Mouse (Mus musculus) hindbrain, embryonic 10.5 days (tissue): ENCODE results near the gene Zic2. TPM values are rescaled to one million over a fixed set of nuclear protein-coding genes. Genes with fewer than 3 reads are reported as not detected.

Experiments
- DNase-seq: peaks from one replicate; pipeline ENCODE4 v3.0.0-alpha.2; 2017; ENCODE audit warnings: low spot score
- H3K27ac ChIP-seq: fragments of 300-500 bp; sonication (generic); 2 replicates; pipeline ENCODE4 v1.5.1; 2016; ENCODE audit warnings: mild to moderate bottlenecking, moderate library complexity
- H3K27me3 ChIP-seq: fragments of 300-500 bp; sonication (generic); 2 replicates; pipeline ENCODE4 v1.6.1; 2016; ENCODE audit warnings: mild to moderate bottlenecking; ENCODE audit not compliant: poor library complexity, insufficient read depth, severe bottlenecking
- H3K36me3 ChIP-seq: fragments of 300-500 bp; sonication (generic); 2 replicates; pipeline ENCODE4 v1.6.1; 2016; ENCODE audit warnings: mild to moderate bottlenecking, moderate library complexity
- H3K4me1 ChIP-seq: fragments of 300-500 bp; sonication (generic); replicated peaks from 2 replicates; pipeline ENCODE4 v1.6.1; 2016; ENCODE audit warnings: mild to moderate bottlenecking
- H3K4me3 ChIP-seq: fragments of 300-500 bp; sonication (generic); 2 replicates; pipeline ENCODE4 v1.5.1; 2016; ENCODE audit warnings: mild to moderate bottlenecking, moderate library complexity
- H3K9me3 ChIP-seq: fragments of 300-500 bp; sonication (generic); 2 replicates; pipeline ENCODE4 v1.6.1; 2016; ENCODE audit warnings: mild to moderate bottlenecking, moderate library complexity
- WGBS: fragments of 180-500 bp; shearing (Covaris S2); methylation state at CpG from one replicate; pipeline ENCODE4 v1.1.7; 2016; 5-methylcytosine and 5-hydroxymethylcytosine counted together
- polyA plus RNA-seq: library from polyadenylated mRNA; unstranded; fragments of >200 nt; fragmentation: Nextera tagmentation; extraction: Ambion mirVana; gene quantifications from 2 replicates; pipeline ENCODE4 v1.2.1, GENCODE M21; 2016

The Zic2 gene
- polyA plus RNA-seq, 1 experiment from 2014 or later: 7.2 TPM

GRCm38 (mm10) chr14:122474041-122474890, 969 bp upstream of the Zic2 start:
- peaks cover 98% of the 10 kb centered on the region for H3K27me3 ChIP-seq
- peaks cover 21% of the 10 kb centered on the region for H3K36me3 ChIP-seq
- peak overlapping the region; percentile 97 for H3K27ac ChIP-seq
- no peaks in the 10 kb centered on the region for H3K9me3 ChIP-seq
- H3K4me3 ChIP-seq: peak overlapping the region; percentile 81
- under 1% methylated on average over 57 of the region's 57 CpGs for WGBS
- H3K4me1 ChIP-seq: peaks cover 63% of the 10 kb centered on the region
- DNase-seq: peak; percentile 91

GRCm38 (mm10) chr14:122475557-122476040, 364 bp downstream of the Zic2 start:
- H3K36me3 ChIP-seq: peaks cover 24% of the 10 kb centered on the region

GRCm38 (mm10) chr14:122476041-122476821, 996 bp downstream of the Zic2 start:
- peak overlapping the region; percentile 81 for H3K4me3 ChIP-seq
- H3K27ac ChIP-seq: peak overlapping the region; percentile 97
- WGBS: under 1% methylated on average over 62 of the region's 62 CpGs
- H3K9me3 ChIP-seq: no peaks in the 10 kb centered on the region
- DNase-seq: peak; percentile 65
- peaks cover 97% of the 10 kb centered on the region for H3K27me3 ChIP-seq
- peaks cover 66% of the 10 kb centered on the region for H3K4me1 ChIP-seq
- peaks cover 24% of the 10 kb centered on the region for H3K36me3 ChIP-seq

More at GRCm38 (mm10) chr14:122475557-122476040, 364 bp downstream of the Zic2 start:
- peaks cover 64% of the 10 kb centered on the region for H3K4me1 ChIP-seq
- no peaks in the 10 kb centered on the region for H3K9me3 ChIP-seq
- H3K4me3 ChIP-seq: peak overlapping the region; percentile 81
- peaks cover 97% of the 10 kb centered on the region for H3K27me3 ChIP-seq
- WGBS: under 1% methylated on average over 65 of the region's 65 CpGs
- peak overlapping the region; percentile 97 for H3K27ac ChIP-seq
- DNase-seq: no peak

- peak overlapping the region; percentile 97 for H3K27ac ChIP-seq
- peaks cover 24% of the 10 kb centered on the region for H3K36me3 ChIP-seq
- H3K27me3 ChIP-seq: peaks cover 97% of the 10 kb centered on the region
- peaks cover 64% of the 10 kb centered on the region for H3K4me1 ChIP-seq
- peak overlapping the region; percentile 81 for H3K4me3 ChIP-seq
- no peaks in the 10 kb centered on the region for H3K9me3 ChIP-seq
- under 1% methylated on average over 18 of the region's 18 CpGs for WGBS
- DNase-seq: no peak
Measured at GRCm38 (mm10) chr14:122476822-122477215, 1.6 kb downstream of the Zic2 start.

- peaks cover 24% of the 10 kb centered on the region for H3K36me3 ChIP-seq
- peak overlapping the region; percentile 97 for H3K27ac ChIP-seq
- peaks cover 98% of the 10 kb centered on the region for H3K27me3 ChIP-seq
- under 1% methylated on average over 20 of the region's 20 CpGs for WGBS
- no peaks in the 10 kb centered on the region for H3K9me3 ChIP-seq
- peaks cover 66% of the 10 kb centered on the region for H3K4me1 ChIP-seq
- peak overlapping the region; percentile 81 for H3K4me3 ChIP-seq
- peak; percentile 50 for DNase-seq
Measured at GRCm38 (mm10) chr14:122477261-122477671, 2.0 kb downstream of the Zic2 start.

GRCm38 (mm10) chr14:122477971-122478573, 2.8 kb downstream of the Zic2 start:
- WGBS: 1% methylated on average over 9 of the region's 9 CpGs
- Histone ChIP-seq H3K36me3 (peaks cover 24% of the 10 kb centered on the region), H3K4me1 (peaks cover 66% of the 10 kb centered on the region), H3K4me3 (peak overlapping the region; percentile 81), H3K9me3 (no peaks in the 10 kb centered on the region), H3K27ac (peak overlapping the region; percentile 97), H3K27me3 (peaks cover 98% of the 10 kb centered on the region)
- DNase-seq: no peak

GRCm38 (mm10) chr14:122478574-122479011, 3.4 kb downstream of the Zic2 start:
- H3K4me1 ChIP-seq: peaks cover 64% of the 10 kb centered on the region
- WGBS: under 1% methylated on average over 22 of the region's 22 CpGs
- H3K4me3 ChIP-seq: peak overlapping the region; percentile 81
- H3K9me3 ChIP-seq: no peaks in the 10 kb centered on the region
- H3K36me3 ChIP-seq: peaks cover 24% of the 10 kb centered on the region
- peak overlapping the region; percentile 97 for H3K27ac ChIP-seq
- DNase-seq: peak; percentile 78
- peaks cover 98% of the 10 kb centered on the region for H3K27me3 ChIP-seq

GRCm38 (mm10) chr14:122479461-122480109, 4.3 kb downstream of the Zic2 start:
- peak overlapping the region; percentile 81 for H3K4me3 ChIP-seq
- 6% methylated on average over 17 of the region's 17 CpGs for WGBS
- H3K9me3 ChIP-seq: no peaks in the 10 kb centered on the region
- peaks cover 24% of the 10 kb centered on the region for H3K36me3 ChIP-seq
- DNase-seq: no peak
- peaks cover 98% of the 10 kb centered on the region for H3K27me3 ChIP-seq
- peaks cover 64% of the 10 kb centered on the region for H3K4me1 ChIP-seq
- H3K27ac ChIP-seq: peak overlapping the region; percentile 97

GRCm38 (mm10) chr14:122480355-122480754, 5.1 kb downstream of the Zic2 start:
- peaks cover 64% of the 10 kb centered on the region for H3K4me1 ChIP-seq
- peak overlapping the region; percentile 81 for H3K4me3 ChIP-seq
- WGBS: 6% methylated on average over 2 of the region's 2 CpGs
- H3K27ac ChIP-seq: peak overlapping the region; percentile 97
- no peaks in the 10 kb centered on the region for H3K9me3 ChIP-seq
- DNase-seq: no peak
- peaks cover 98% of the 10 kb centered on the region for H3K27me3 ChIP-seq
- peaks cover 24% of the 10 kb centered on the region for H3K36me3 ChIP-seq

GRCm38 (mm10) chr14:122481181-122481580, 5.9 kb downstream of the Zic2 start:
- Histone ChIP-seq H3K27me3 (peaks cover 98% of the 10 kb centered on the region), H3K27ac (peak overlapping the region; percentile 97), H3K4me1 (peaks cover 62% of the 10 kb centered on the region), H3K9me3 (no peaks in the 10 kb centered on the region), H3K36me3 (peaks cover 20% of the 10 kb centered on the region), H3K4me3 (peak overlapping the region; percentile 81)
- peak; percentile 54 for DNase-seq
- 4% methylated on average over 15 of the region's 15 CpGs for WGBS

GRCm38 (mm10) chr14:122482081-122483023, 7.1 kb downstream of the Zic2 start:
- peak; percentile 73 for DNase-seq
- H3K9me3 ChIP-seq: no peaks in the 10 kb centered on the region
- peak overlapping the region; percentile 97 for H3K27ac ChIP-seq
- peaks cover 98% of the 10 kb centered on the region for H3K27me3 ChIP-seq
- H3K4me1 ChIP-seq: peaks cover 59% of the 10 kb centered on the region
- peak overlapping the region; percentile 81 for H3K4me3 ChIP-seq
- peaks cover 12% of the 10 kb centered on the region for H3K36me3 ChIP-seq
- under 1% methylated on average over 38 of the region's 38 CpGs for WGBS
